Mouse (Mus musculus) right cerebral cortex, postnatal 14 days (tissue): ENCODE data around the gene Podxl2.

Source experiments
- DNase-seq: peaks from one replicate; pipeline ENCODE4 v3.0.0; 2022

The Podxl2 gene

DNA sequence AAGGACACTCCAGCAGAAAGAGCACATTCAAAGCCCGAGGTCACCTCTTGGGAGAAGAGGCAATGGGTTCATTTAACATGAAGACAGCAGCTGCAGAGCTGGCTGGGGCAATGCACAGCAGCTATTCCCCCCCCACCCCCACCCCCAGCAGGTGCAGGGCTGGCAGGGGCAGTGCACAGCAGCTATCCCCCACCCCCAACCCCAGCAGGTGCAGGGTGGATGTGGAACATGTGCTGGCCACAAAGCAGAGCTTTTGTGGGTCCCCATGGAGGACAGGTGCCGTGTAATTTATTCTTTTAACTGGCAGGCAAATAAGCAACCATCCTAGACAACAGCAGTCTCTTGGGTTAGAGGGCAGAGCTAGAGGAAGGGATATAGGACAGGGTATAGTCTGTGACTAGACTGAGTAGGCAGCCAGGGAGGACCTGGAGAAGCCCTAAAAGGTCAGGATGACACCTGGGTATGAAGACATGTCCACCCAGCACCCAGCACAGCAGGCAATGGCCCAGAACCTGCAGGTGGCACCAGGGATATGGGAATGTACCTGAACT is 11.6 kb upstream of the Podxl2 start:
- no peak for DNase-seq

- no peak for DNase-seq
Observed at GRCm38 (mm10) chr6:88885644-88886416, 11.0 kb upstream of the Podxl2 start.

DNA sequence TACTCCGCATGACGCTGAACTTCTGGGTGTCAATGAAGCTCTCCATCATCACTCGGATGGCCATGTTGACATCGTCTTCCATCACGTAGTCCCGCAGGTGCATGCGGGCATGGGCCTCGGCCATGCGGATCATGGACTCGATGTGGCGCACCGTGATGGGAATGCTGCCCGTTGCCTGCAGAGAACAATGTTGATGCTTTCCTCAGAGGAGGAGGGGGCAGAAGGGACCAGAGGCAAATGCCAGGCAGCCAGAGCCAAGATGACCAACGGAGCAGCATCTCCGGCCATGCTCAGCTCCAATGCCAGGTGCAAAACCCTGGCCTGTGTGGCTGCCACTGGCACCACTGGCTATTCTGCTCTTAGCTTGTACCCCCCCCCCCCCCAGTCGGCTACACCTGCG is 9.8 kb upstream of the Podxl2 start:
- DNase-seq, result no peak

DNA sequence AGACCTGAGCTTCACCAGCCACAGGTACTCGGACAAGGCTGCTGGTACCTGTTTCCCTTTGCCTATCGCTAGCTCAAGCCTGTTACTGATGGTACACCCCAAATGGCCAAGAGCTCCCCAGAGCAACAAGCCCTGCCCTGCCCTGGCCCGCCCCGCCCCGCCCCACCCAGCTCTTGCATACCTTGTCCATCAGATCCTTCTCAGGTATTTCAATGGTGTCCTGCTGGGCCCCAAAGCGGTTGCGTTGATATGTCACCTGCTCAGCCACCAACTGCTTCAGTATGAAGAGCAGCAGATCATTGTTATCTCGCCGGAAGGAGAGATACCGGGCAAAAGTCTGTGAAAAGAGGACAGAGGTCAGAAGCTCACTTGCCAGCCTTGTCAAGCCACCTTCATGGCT is 9.4 kb upstream of the Podxl2 start:
- no peak for DNase-seq

DNA sequence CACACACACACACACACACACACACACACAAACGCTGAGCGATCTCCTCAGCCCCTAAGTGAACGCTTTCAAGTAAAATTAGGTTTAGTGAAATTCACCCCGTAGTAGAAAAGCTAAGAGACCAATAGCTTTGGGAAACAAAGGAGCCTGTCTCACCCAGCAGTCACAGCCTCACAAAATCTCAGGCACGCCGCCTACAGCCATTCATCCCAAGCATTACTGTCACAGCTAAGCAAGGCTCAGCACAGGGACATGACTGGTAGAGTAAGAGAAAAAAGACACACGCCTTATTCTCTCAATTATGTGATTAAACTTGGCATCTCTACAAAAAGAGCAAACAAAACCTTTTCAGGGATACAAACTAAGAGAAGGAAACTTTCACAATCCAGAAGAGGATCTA is 6.5 kb upstream of the Podxl2 start:
- DNase-seq, result no peak

GRCm38 (mm10) chr6:88879471-88879870 is 4.6 kb upstream of the Podxl2 start:
- DNase-seq, result no peak

GRCm38 (mm10) chr6:88873965-88874867 is 628 bp downstream of the Podxl2 start:
- peak; percentile 42 for DNase-seq

- DNase-seq, result no peak
Observed at GRCm38 (mm10) chr6:88872811-88873210, 2.0 kb downstream of the Podxl2 start.

DNA sequence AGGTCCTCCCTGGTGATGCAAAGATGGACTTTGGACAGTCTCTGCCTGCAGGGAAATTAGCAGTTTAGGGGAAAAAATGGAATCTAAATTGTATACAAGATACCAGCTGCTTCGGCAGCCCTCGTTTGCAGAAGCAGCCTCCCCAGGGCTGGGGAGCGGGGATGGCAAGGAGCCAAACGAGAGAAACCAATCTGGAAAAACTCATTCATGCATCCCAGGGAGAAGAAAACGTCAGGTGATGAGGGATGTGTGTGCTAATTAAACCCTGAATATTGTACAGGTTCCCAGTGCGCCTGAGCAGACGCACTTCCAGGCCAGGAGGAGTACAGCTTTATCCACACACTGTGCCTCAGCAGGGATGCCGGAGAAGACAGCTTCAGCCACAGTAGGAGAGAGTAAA is 3.3 kb downstream of the Podxl2 start:
- DNase-seq, result peak; percentile 67

DNA sequence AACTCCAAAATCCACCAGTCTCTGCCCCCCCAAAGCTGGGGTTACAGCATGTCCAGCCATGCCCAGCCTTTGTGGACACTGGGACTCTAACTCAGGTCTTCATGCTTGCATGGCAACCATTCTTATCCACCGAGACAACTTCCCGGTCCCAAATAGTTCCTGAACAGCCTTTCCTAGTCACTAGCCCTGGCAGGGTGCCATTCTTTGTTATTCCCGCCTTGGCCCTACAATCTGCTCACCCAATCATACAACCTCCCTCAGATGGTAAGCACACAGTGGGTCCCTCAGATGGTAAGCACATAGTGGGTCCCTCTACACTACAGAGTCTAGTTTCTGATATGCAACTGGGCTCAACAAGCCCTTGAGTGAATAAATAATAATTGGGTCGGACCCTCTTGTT is 4.2 kb downstream of the Podxl2 start:
- peak; percentile 41 for DNase-seq

GRCm38 (mm10) chr6:88869459-88869858 is 5.4 kb downstream of the Podxl2 start:
- DNase-seq, result no peak

GRCm38 (mm10) chr6:88865704-88866103 is 9.1 kb downstream of the Podxl2 start:
- DNase-seq, result no peak

- no peak for DNase-seq
Observed at GRCm38 (mm10) chr6:88860914-88861313, 13.9 kb downstream of the Podxl2 start.

DNA sequence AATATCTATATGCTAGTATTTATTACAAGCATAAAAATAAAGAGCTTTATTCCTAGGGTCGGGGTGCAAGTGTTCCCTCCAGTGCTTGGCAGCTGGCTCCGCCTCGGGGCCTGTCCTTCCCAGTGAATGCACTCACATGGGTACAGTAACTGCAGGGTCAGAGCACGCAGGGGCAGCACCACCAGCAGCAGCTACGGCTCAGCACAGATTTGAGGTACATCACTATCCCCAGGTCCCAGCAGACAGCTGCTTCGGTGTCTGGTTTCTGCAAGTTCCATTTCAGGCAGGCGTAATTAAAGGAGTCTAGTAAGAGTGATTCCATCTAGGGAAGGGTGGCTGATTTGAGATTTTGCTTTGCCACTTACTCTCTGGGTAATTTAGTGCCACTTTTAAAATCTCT is 16.5 kb downstream of the Podxl2 start:
- no peak for DNase-seq

- no peak for DNase-seq
Observed at GRCm38 (mm10) chr6:88857830-88858229, 17.0 kb downstream of the Podxl2 start.

DNA sequence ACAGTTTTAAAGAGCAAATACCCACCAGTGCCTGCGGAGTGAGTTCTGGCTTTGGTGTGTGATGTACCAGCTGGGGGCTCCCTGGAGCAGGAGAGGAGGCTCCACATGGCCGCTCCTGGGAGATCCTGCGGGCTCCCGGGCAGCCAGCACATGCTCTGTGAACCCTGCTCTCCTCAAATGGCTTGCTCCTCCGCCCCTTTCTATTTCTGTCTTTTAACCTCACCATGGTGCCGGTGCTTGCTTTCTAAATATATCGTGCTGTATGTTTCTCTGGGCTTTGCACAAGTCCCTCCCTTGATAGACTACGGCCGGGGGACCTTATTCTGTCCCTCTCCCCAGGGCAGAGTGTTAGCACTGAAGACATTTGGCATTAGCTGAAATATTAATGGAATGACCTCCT is 17.6 kb downstream of the Podxl2 start:
- DNase-seq, result no peak

DNA sequence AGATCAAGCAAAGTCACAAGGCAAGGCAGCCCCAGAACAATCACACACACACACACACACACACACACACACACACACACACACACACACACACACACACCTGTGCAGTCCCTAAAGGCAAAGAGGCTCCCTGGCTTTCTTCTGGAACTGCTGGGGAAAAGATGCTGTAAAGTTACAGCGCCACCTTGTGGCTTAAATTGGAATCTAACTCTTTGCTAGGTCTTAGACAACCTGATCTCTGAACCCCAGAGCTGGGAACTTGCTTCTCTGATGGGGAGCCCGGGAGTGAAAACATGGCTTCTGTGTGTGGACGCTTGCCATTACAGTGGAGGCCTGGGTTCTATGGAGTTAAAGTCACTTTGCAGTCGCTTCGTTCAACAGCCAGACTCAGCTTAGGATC is 19.2 kb downstream of the Podxl2 start:
- DNase-seq, result peak; percentile 53

DNA sequence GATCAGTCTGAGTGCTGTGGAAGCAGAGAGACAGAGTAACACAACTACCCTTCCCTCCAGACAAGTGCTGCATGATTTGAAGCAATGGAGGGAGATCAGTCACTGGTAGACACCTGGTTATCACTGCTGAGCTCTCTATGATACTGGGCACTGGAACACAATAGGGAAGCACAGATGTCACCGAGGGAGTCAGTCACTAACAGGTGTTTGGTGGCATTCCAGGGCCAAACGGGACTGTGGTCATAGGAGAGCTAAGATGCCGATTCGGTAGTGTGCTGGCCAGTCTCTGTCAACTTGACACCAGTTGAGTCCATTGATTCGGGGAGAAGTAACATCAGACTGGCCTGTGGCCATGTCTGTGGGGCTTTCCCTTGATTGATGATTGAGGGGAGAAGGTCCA is 20.3 kb downstream of the Podxl2 start:
- no peak for DNase-seq

- no peak for DNase-seq
Observed at GRCm38 (mm10) chr6:88850034-88850433, 24.8 kb downstream of the Podxl2 start.

- DNase-seq, result no peak
Observed at GRCm38 (mm10) chr6:88849270-88849669, 25.6 kb downstream of the Podxl2 start.

GRCm38 (mm10) chr6:88847571-88847970 is 27.3 kb downstream of the Podxl2 start:
- no peak for DNase-seq

GRCm38 (mm10) chr6:88844901-88845565 is 29.8 kb downstream of the Podxl2 start:
- DNase-seq, result no peak
